23 mouse cellular contexts compared by ENCODE assay signal in genomic region chr7:83816886-83817285, GRCm38 (mm10). TPM values are rescaled to one million over a fixed set of nuclear protein-coding genes. Genes with fewer than 3 reads are reported as not detected.
A peak's percentile ranks its signal among the peaks of the same experiment; 100 is the strongest.
DNase-seq lines count a peak whose midpoint lies in the region; ATAC-seq and TF ChIP-seq lines count a peak whose summit lies in the region.
"Had no signal": no experiment of that assay in that cellular context is flagged by ENCODE, and none has a peak within 500 bp of the region (broad histone marks: within the 10 kb centered on the region; RNA-seq: fewer than 3 reads in every experiment).

No protein-coding gene starts in this region.

- H3K9me3 ChIP-seq in heart, embryonic 10.5 days = no peaks in the 10 kb centered on the region
- no peaks in the 10 kb centered on the region for H3K9me3 ChIP-seq in liver, embryonic 12.5 days (replicated peaks)
- H3K9me3 ChIP-seq: G1E had no signal

- no peak overlapping the region for H3K9ac ChIP-seq in liver, embryonic 12.5 days

- no peak overlapping the region for H3K4me2 ChIP-seq in liver, embryonic 12.5 days

- intact Hi-C loops in heart, postnatal 14 days (cut with DNase I) = no loop called here

- DNase-seq in heart, adult 11 months = peak; percentile 57
- DNase-seq in heart, adult 8-10 months (ENCODE audit: low spot score) = no peak
- DNase-seq in heart, embryonic 10.5 days (ENCODE audit: low spot score) = peak; percentile 64
- no peak for DNase-seq in heart, postnatal 14 days
- DNase-seq: adrenal gland, adult 2 months; adrenal gland, adult 8-10 months; adrenal gland, postnatal 10 days; adrenal gland, postnatal 14 days; adrenal gland, postnatal 25 days; adrenal gland, postnatal 36 days; B cell, adult 2 months; cerebellum, adult 11 months; cerebellum, adult 11-12 months; cerebellum, adult 18-20 months had no signal

- no peak for ATAC-seq in liver, embryonic 12.5 days
- ATAC-seq: activated CD4-positive, CD25-positive, alpha-beta regulatory T cell, adult 4 months; CD4-positive, CD25-positive, alpha-beta regulatory T cell, adult 4 months; Patski had no signal

- H3K27ac ChIP-seq in heart, embryonic 10.5 days = no peak overlapping the region
- peak overlapping the region; percentile 93; the same call in 1 of the 2 replicates for H3K27ac ChIP-seq in cortical plate, adult 2 months (ENCODE audit: insufficient read depth, low read length)
- no peak overlapping the region for H3K27ac ChIP-seq in liver, embryonic 12.5 days

- H3K4me1 ChIP-seq in heart, embryonic 10.5 days = peaks cover 29% of the 10 kb centered on the region
- peaks cover 2% of the 10 kb centered on the region for H3K4me1 ChIP-seq in cortical plate, adult 2 months (ENCODE audit: control insufficient read depth, insufficient read depth, low read length)
- peaks cover 8% of the 10 kb centered on the region; the same call in 1 of the 2 replicates for H3K4me1 ChIP-seq in liver, embryonic 12.5 days

- H3K27me3 ChIP-seq in heart, embryonic 10.5 days (ENCODE audit: insufficient read depth, poor library complexity, severe bottlenecking) = no peaks in the 10 kb centered on the region
- H3K27me3 ChIP-seq in liver, embryonic 12.5 days (replicated peaks) = no peaks in the 10 kb centered on the region
- H3K27me3 ChIP-seq: CH12.LX, Patski had no signal

- 93% methylated on average over 5 of the region's 5 CpGs for WGBS in heart, embryonic 10.5 days
- 72% methylated on average over 5 of the region's 5 CpGs for WGBS in liver, embryonic 12.5 days (ENCODE audit: insufficient replicate concordance)

- H3K36me3 ChIP-seq in heart, embryonic 10.5 days = no peaks in the 10 kb centered on the region
- no peaks in the 10 kb centered on the region for H3K36me3 ChIP-seq in liver, embryonic 12.5 days
- H3K36me3 ChIP-seq: G1E had no signal

- H3K4me3 ChIP-seq in heart, embryonic 10.5 days = no peak overlapping the region
- no peak overlapping the region for H3K4me3 ChIP-seq in cortical plate, adult 2 months (ENCODE audit: insufficient read depth, low read length)
- no peak overlapping the region for H3K4me3 ChIP-seq in liver, embryonic 12.5 days

- no peak for TF ChIP-seq CTCF in cortical plate, adult 2 months (IDR thresholded peaks at IDR 0.05; ENCODE audit: extremely low read depth, insufficient read depth, low read length)

- no peak for TF ChIP-seq POLR2A in cortical plate, adult 2 months (IDR thresholded peaks at IDR 0.05; ENCODE audit: extremely low read depth, insufficient read depth, low read length)

RNA-seq across cellular contexts. Expression of gene Cfap161, which starts 22.2 kb away (rescaled TPM):
- not detected for total RNA-seq in heart, adult 8-10 months (2022)
- 1.1 and 3.7 TPM in 2 replicates for polyA plus RNA-seq in heart, embryonic 10.5 days (2016; fragmentation: Nextera tagmentation; extraction: Ambion mirVana)
- under 1 TPM in 1 of 2 experiments, not detected in 1; 0.22 TPM for total RNA-seq in heart, postnatal 14 days (2021)
- polyA plus RNA-seq in cortical plate, adult 2 months (2012; rRNA removed) = 0.87 and 0.88 TPM in 2 replicates
- polyA plus RNA-seq in liver, embryonic 12.5 days (2016; fragmentation: Nextera tagmentation; extraction: Ambion mirVana) = not detected in 2 replicates
- total RNA-seq: adrenal gland, postnatal 14 days; G1E; MEL had no signal
- polyA plus RNA-seq: activated CD4-positive, CD25-positive, alpha-beta regulatory T cell, adult 4 months; adrenal gland, adult 2 months; C2C12; CD4-positive, CD25-positive, alpha-beta regulatory T cell, adult 4 months; G1E; Patski had no signal

Comparison
In these comparisons a context has a peak if more than half of its experiments do, and no peak if none do; other contexts are left out.
1. DNase-seq: peak in heart, adult 11 months (single experiment) and heart, embryonic 10.5 days (single experiment); none in heart, adult 8-10 months (single experiment) and heart, postnatal 14 days (0 of 2).